ENCODE assay signal across 22 mouse cellular contexts in genomic region chr1:190483366-190483765, GRCm38 (mm10).
"Had no signal": no experiment of that assay in that cellular context is flagged by ENCODE, and none has a peak within 500 bp of the region (broad histone marks: within the 10 kb centered on the region; RNA-seq: fewer than 3 reads in every experiment).

No protein-coding gene starts in this region.

- H3K27me3 ChIP-seq: limb, embryonic 13.5 days; liver, embryonic 15.5 days; lung, embryonic 15.5 days had no signal

- H3K9me3 ChIP-seq: limb, embryonic 10.5 days; liver, embryonic 12.5 days; liver, embryonic 15.5 days; lung, embryonic 15.5 days had no signal

- H3K36me3 ChIP-seq: limb, embryonic 10.5 days; limb, embryonic 13.5 days; liver, embryonic 12.5 days; liver, embryonic 15.5 days; lung, embryonic 15.5 days had no signal

- H3K9ac ChIP-seq: limb, embryonic 13.5 days; liver, embryonic 12.5 days; liver, embryonic 15.5 days; lung, embryonic 15.5 days had no signal

- H3K4me3 ChIP-seq: limb, embryonic 10.5 days; limb, embryonic 13.5 days; liver, embryonic 12.5 days; liver, embryonic 15.5 days; lung, embryonic 15.5 days; megakaryocyte, embryonic 14.5 days had no signal

- ATAC-seq: liver, embryonic 12.5 days had no signal

- H3K27ac ChIP-seq: limb, embryonic 10.5 days; limb, embryonic 13.5 days; liver, embryonic 12.5 days; liver, embryonic 15.5 days; lung, embryonic 15.5 days; stomach, postnatal 0 days had no signal

- H3K4me2 ChIP-seq: limb, embryonic 13.5 days; liver, embryonic 12.5 days; liver, embryonic 15.5 days; lung, embryonic 15.5 days; midbrain, embryonic 11.5 days had no signal

- H3K4me1 ChIP-seq: limb, embryonic 13.5 days; liver, embryonic 12.5 days; liver, embryonic 15.5 days; lung, embryonic 15.5 days had no signal

- DNase-seq: kidney, adult 11 months; kidney, adult 8-10 months; kidney, postnatal 25 days; liver; lung, adult 18-20 months; lung, postnatal 10 days; lung, postnatal 36 days; midbrain, embryonic 14.5 days; right cerebral cortex, adult 18-20 months; right cerebral cortex, postnatal 14 days; right cerebral cortex, postnatal 4 days; thymus, adult 2 months; thymus, postnatal 14 days; thymus, postnatal 4 days had no signal
